Comparison of ENCODE assay signal across 11 mouse cellular contexts in genomic region chr16:23374938-23375337, GRCm38 (mm10). TPM values are rescaled to one million over a fixed set of nuclear protein-coding genes. Genes with fewer than 3 reads are reported as not detected.
DNase-seq lines count a peak whose midpoint lies in the region; ATAC-seq and TF ChIP-seq lines count a peak whose summit lies in the region.
"Had no signal": no experiment of that assay in that cellular context is flagged by ENCODE, and none has a peak within 500 bp of the region (broad histone marks: within the 10 kb centered on the region; RNA-seq: fewer than 3 reads in every experiment).

No protein-coding gene starts in this region.

- ATAC-seq in G1E (ENCODE audit: extremely low read depth, insufficient number of reproducible peaks, low FRiP score, poor library complexity, severe bottlenecking), result peak; percentile 40; the same call in 1 of the 2 replicates
- ATAC-seq in embryonic facial prominence, embryonic 14.5 days (ENCODE audit: low read depth), result peak; percentile 53
- peak; percentile 65 for ATAC-seq in megakaryocyte progenitor cell, adult 5-6 weeks (replicated peaks; ENCODE audit: poor library complexity)

- 51% methylated on average over 5 of the region's 5 CpGs for WGBS in embryonic facial prominence, embryonic 14.5 days
- 81% methylated on average over 5 of the region's 5 CpGs for WGBS in hindbrain, embryonic 10.5 days

- no peak overlapping the region for H3K4me3 ChIP-seq in G1E (ENCODE audit: low read depth, low read length)
- no peak overlapping the region for H3K4me3 ChIP-seq in embryonic facial prominence, embryonic 14.5 days (ENCODE audit: low read depth, low read length)
- H3K4me3 ChIP-seq in hindbrain, embryonic 10.5 days, result no peak overlapping the region
- H3K4me3 ChIP-seq: midbrain, embryonic 12.5 days had no signal

- DNase-seq in left cerebral cortex, adult 9 months (ENCODE audit: low spot score in 2 of 2), result peak; percentile 40 to 48
- DNase-seq in left cerebral cortex, postnatal 4 days, result no peak
- DNase-seq in G1E (ENCODE audit: low spot score), result no peak
- DNase-seq in embryonic facial prominence, embryonic 14.5 days (ENCODE audit: low spot score), result peak; percentile 77
- DNase-seq in hindbrain, embryonic 10.5 days (ENCODE audit: low spot score), result no peak
- no peak for DNase-seq in adrenal gland, adult 8-10 months
- DNase-seq in adrenal gland, postnatal 25 days, result no peak

- H3K4me1 ChIP-seq in G1E (ENCODE audit: insufficient read depth, low read depth, low read length), result peaks cover 2% of the 10 kb centered on the region; the same call in 1 of the 2 replicates
- H3K4me1 ChIP-seq in embryonic facial prominence, embryonic 14.5 days (ENCODE audit: control insufficient read depth, insufficient read depth, low read length), result 0 out of 2 replicates have a peak, but pooled peaks cover 3% of the 10 kb centered on the region
- no peaks in the 10 kb centered on the region for H3K4me1 ChIP-seq in hindbrain, embryonic 10.5 days (replicated peaks)
- H3K4me1 ChIP-seq: midbrain, embryonic 12.5 days had no signal

- peaks cover 18% of the 10 kb centered on the region for H3K9me3 ChIP-seq in G1E (replicated peaks)
- no peaks in the 10 kb centered on the region for H3K9me3 ChIP-seq in embryonic facial prominence, embryonic 14.5 days (ENCODE audit: control insufficient read depth, low read length)
- H3K9me3 ChIP-seq in hindbrain, embryonic 10.5 days, result no peaks in the 10 kb centered on the region
- H3K9me3 ChIP-seq: midbrain, embryonic 12.5 days had no signal

- no peak overlapping the region for H3K4me2 ChIP-seq in embryonic facial prominence, embryonic 14.5 days (ENCODE audit: low read depth, low read length)
- H3K4me2 ChIP-seq: midbrain, embryonic 12.5 days had no signal

- peak overlapping the region; percentile 18; the same call in 1 of the 2 replicates for H3K27ac ChIP-seq in embryonic facial prominence, embryonic 14.5 days (replicated peaks; ENCODE audit: low read depth, low read length)
- H3K27ac ChIP-seq in hindbrain, embryonic 10.5 days, result no peak overlapping the region
- H3K27ac ChIP-seq: midbrain, embryonic 12.5 days had no signal

- intact Hi-C loops in left cerebral cortex, postnatal 4 days (cut with DNase I), result no loop called here

- no peak overlapping the region for H3K9ac ChIP-seq in embryonic facial prominence, embryonic 14.5 days (ENCODE audit: low read depth, low read length)
- H3K9ac ChIP-seq: midbrain, embryonic 12.5 days had no signal

- no peak for TF ChIP-seq CTCF in G1E (IDR thresholded peaks at IDR 0.05; ENCODE audit: low read depth, low read length)

- peaks cover 9% of the 10 kb centered on the region; the same call in 1 of the 2 replicates for H3K27me3 ChIP-seq in G1E (ENCODE audit: insufficient read depth, low read length)
- H3K27me3 ChIP-seq in embryonic facial prominence, embryonic 14.5 days (replicated peaks; ENCODE audit: control insufficient read depth, insufficient read depth, low read length), result no peaks in the 10 kb centered on the region
- H3K27me3 ChIP-seq in hindbrain, embryonic 10.5 days (ENCODE audit: insufficient read depth, poor library complexity, severe bottlenecking), result no peaks in the 10 kb centered on the region
- H3K27me3 ChIP-seq: midbrain, embryonic 12.5 days had no signal

- no peaks in the 10 kb centered on the region for H3K36me3 ChIP-seq in G1E (replicated peaks)
- H3K36me3 ChIP-seq in embryonic facial prominence, embryonic 14.5 days (ENCODE audit: control insufficient read depth, insufficient read depth, low read length), result no peaks in the 10 kb centered on the region
- no peaks in the 10 kb centered on the region for H3K36me3 ChIP-seq in hindbrain, embryonic 10.5 days
- H3K36me3 ChIP-seq: midbrain, embryonic 12.5 days had no signal

RNA-seq across cellular contexts. Expression of gene Rtp1, which starts 54.0 kb away (rescaled TPM):
- total RNA-seq in left cerebral cortex, postnatal 4 days (2021), result under 1 TPM in 1 of 2 experiments, not detected in 1; 0.18 TPM
- total RNA-seq in G1E (2014; fragmentation: Nextera tagmentation) (not detected in 2 replicates), G1E (2017) (0.05 TPM in 1 of 2 replicates, not detected in the other)
- polyA plus RNA-seq in G1E (2012), result not detected in 2 replicates
- 2.0 and 2.4 TPM in 2 replicates for polyA plus RNA-seq in embryonic facial prominence, embryonic 14.5 days (2014; fragmentation: Nextera tagmentation; extraction: Ambion mirVana)
- not detected in 2 replicates for total RNA-seq in megakaryocyte progenitor cell, adult 5-6 weeks (2015)
- total RNA-seq in megakaryocyte progenitor cell, adult 5-6 weeks (2017), result not detected in 2 replicates
- not detected in 2 replicates for polyA plus RNA-seq in hindbrain, embryonic 10.5 days (2016; fragmentation: Nextera tagmentation; extraction: Ambion mirVana)
- not detected for total RNA-seq in adrenal gland, adult 8-10 months (2022)
- total RNA-seq in adrenal gland, postnatal 25 days (2021), result not detected in 2 replicates
- total RNA-seq: adrenal gland, postnatal 4 days had no signal
- polyA plus RNA-seq: kidney, embryonic 14.5 days; midbrain, embryonic 12.5 days had no signal

Comparison
In these comparisons a context has a peak if more than half of its experiments do, and no peak if none do; other contexts are left out.
1. DNase-seq: peak in left cerebral cortex, adult 9 months (2 of 2) and embryonic facial prominence, embryonic 14.5 days (single experiment); none in left cerebral cortex, postnatal 4 days (single experiment), G1E (single experiment), hindbrain, embryonic 10.5 days (single experiment), adrenal gland, adult 8-10 months (single experiment) and adrenal gland, postnatal 25 days (single experiment).
2. Peak in every context shown above with its lines, with median percentiles within 50 percentile points of each other: ATAC-seq.